Mouse (Mus musculus): ENCODE data around the gene C2cd5.

- TF ChIP-seq TCF12 (IDR thresholded peaks at IDR 0.05; ENCODE audit: low read depth, low read length) (no peak), E2F4 (IDR thresholded peaks at IDR 0.05; ENCODE audit: borderline replicate concordance, low read depth, low read length) (no peak), EP300 (IDR thresholded peaks at IDR 0.05; ENCODE audit: low read depth in 1 of 2, low read length in 2 of 2) (no peak), HCFC1 (IDR thresholded peaks at IDR 0.05; ENCODE audit: low read depth, low read length) (no peak), KAT2A (conservative IDR thresholded peaks at IDR 0.05; ENCODE audit: low read depth, low read length) (no peak), CTCF (IDR thresholded peaks at IDR 0.05 in 2 of 3, conservative IDR thresholded peaks at IDR 0.05 in 1 of 3; ENCODE audit: control insufficient read depth in 1 of 3, insufficient read depth in 1 of 3, low read depth in 2 of 3, low read length in 3 of 3, poor library complexity in 1 of 3, severe bottlenecking in 1 of 3) (no peak), RCOR1 (IDR thresholded peaks at IDR 0.05; ENCODE audit: low read depth, low read length) (no peak), NELFE (IDR thresholded peaks at IDR 0.05; ENCODE audit: low read depth, low read length) (no peak), MYB (IDR thresholded peaks at IDR 0.05; ENCODE audit: low read depth, low read length) (no peak)
Measured at GRCm38 (mm10) chr6:143080774-143081173, 19.2 kb downstream of the C2cd5 start.
